Mouse (Mus musculus): ENCODE data around the gene Vmn2r82. TPM values are rescaled to one million over a fixed set of nuclear protein-coding genes. Genes with fewer than 3 reads are reported as not detected.
"Not testable (repeated sequence)": the region's sequence is repeated elsewhere in the genome, so short reads cannot be mapped to it uniquely, and the experiment has no call there.

The Vmn2r82 gene
- polyA plus RNA-seq (2012), result not detected in 2 replicates

DNA sequence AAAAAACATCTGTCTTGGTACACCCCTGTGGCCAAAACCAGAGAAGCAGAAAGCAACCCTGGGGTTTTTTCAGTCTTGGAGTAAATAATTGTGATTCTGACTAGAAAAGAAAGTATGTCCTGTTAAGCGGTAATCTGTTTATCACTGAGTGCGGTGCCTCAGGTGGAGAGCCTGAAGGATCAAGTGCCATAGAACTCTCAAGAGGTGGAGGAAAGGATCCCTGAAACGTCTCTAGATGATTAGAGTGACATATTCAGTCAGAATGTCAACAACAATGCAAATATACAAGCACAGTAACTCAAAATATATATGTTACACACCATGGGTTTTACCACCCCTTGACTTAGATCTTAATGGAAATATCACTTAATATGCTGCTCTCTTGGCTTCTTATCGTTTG is at the start of gene Vmn2r82:
Gene Vmn2r82 (plus strand): TSS at position 301 of the 400 bp plus-strand sequence.
- not testable (repeated sequence) for H3K4me3 ChIP-seq (replicated peaks); H3K36me3 ChIP-seq (ENCODE audit: control insufficient read depth); H3K4me1 ChIP-seq (ENCODE audit: control insufficient read depth); H3K9me3 ChIP-seq (ENCODE audit: control insufficient read depth, low read length); H3K27me3 ChIP-seq (ENCODE audit: control insufficient read depth)

DNA sequence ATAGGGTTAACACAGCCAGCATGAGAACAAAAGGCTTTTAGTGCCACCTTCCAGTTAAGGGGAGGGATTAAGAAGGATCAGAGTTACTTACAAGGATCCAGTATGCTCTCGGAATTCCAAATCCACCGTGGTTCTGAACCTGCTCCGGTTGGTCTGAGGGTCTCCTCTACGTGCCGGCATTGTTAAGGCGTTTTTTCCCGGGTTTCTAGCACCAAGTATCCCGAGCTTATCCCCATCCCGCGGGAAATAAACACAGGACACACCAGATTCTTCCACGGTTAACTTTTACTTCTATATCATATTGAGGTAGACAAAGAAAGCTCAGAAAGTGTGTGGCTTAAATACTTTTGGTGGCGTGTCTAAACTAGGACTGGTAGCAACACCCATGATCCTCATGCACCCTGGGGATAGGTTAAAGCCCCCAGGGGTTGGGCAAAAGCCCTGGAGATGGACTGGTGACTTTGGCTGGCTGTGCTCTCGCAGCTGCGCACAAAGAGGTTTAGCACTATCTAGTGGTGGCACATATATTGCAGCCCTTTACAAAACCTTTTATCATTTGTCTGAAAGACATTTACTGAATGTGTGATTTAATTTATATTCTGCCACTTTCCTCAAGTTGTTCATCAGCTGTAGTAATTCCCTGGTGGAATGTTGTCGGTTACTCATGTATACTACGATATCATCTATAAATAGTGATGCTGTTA is 34.1 kb upstream of the Vmn2r82 start:
- not testable (repeated sequence) for H3K4me3 ChIP-seq (replicated peaks); H3K4me1 ChIP-seq (ENCODE audit: control insufficient read depth)

GRCm38 (mm10) chr10:79322737-79323086 is 33.6 kb upstream of the Vmn2r82 start:
- H3K4me3 ChIP-seq (replicated peaks), result no peak overlapping the region
- H3K4me1 ChIP-seq (ENCODE audit: control insufficient read depth), result no peaks in the 10 kb centered on the region
- H3K27me3 ChIP-seq (ENCODE audit: control insufficient read depth), result no peaks in the 10 kb centered on the region
- no peaks in the 10 kb centered on the region for H3K9me3 ChIP-seq (ENCODE audit: control insufficient read depth, low read length)
- H3K36me3 ChIP-seq (ENCODE audit: control insufficient read depth), result no peaks in the 10 kb centered on the region
- TF ChIP-seq GATA1 (IDR thresholded peaks at IDR 0.05; ENCODE audit: low read length) (no peak), TAL1 (IDR thresholded peaks at IDR 0.05; ENCODE audit: low read length) (no peak)

More for the DNA sequence above, 34.1 kb upstream of the Vmn2r82 start:
- H3K36me3 ChIP-seq (ENCODE audit: control insufficient read depth); H3K9me3 ChIP-seq (ENCODE audit: control insufficient read depth, low read length); H3K27me3 ChIP-seq (ENCODE audit: control insufficient read depth): not testable (repeated sequence)

- not testable (repeated sequence) for H3K4me3 ChIP-seq (replicated peaks); H3K36me3 ChIP-seq (ENCODE audit: control insufficient read depth); H3K9me3 ChIP-seq (ENCODE audit: control insufficient read depth, low read length); H3K4me1 ChIP-seq (ENCODE audit: control insufficient read depth); H3K27me3 ChIP-seq (ENCODE audit: control insufficient read depth)
These were observed 43.8 kb downstream of the Vmn2r82 start for GRCm38 (mm10) chr10:79399946-79400700.

GRCm38 (mm10) chr10:79417142-79417771 is 60.9 kb downstream of the Vmn2r82 start:
- Histone ChIP-seq H3K4me1 (ENCODE audit: control insufficient read depth) (no peaks in the 10 kb centered on the region), H3K4me3 (replicated peaks) (peak overlapping the region; percentile 54), H3K36me3 (ENCODE audit: control insufficient read depth) (no peaks in the 10 kb centered on the region), H3K27me3 (ENCODE audit: control insufficient read depth) (no peaks in the 10 kb centered on the region), H3K9me3 (ENCODE audit: control insufficient read depth, low read length) (peaks cover 32% of the 10 kb centered on the region)
- no peak for TF ChIP-seq TAL1 (IDR thresholded peaks at IDR 0.05; ENCODE audit: low read length)
- TF ChIP-seq GATA1 (IDR thresholded peaks at IDR 0.05; ENCODE audit: low read length), result no peak

DNA sequence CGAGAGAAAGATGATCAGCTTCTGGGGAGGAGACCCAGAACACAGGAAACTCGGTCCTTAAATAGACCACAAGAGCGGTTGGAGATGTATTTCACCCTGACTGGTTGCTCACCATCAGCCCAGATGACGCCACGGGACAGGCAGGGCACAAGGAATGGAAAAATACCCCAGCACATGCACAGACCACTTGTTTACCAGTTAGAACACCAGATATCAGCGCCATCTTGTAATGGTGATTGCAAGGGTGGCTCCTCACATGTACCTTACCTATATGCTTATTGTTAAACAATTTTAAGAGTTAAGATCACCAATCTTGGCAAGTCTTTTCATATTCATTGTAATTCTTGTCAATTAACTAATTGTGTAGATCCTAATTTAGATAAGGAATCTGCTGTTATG is 61.5 kb downstream of the Vmn2r82 start:
- H3K36me3 ChIP-seq (ENCODE audit: control insufficient read depth); H3K4me3 ChIP-seq (replicated peaks); H3K4me1 ChIP-seq (ENCODE audit: control insufficient read depth); H3K27me3 ChIP-seq (ENCODE audit: control insufficient read depth): not testable (repeated sequence)
- H3K9me3 ChIP-seq (ENCODE audit: control insufficient read depth, low read length), result peaks cover 34% of the 10 kb centered on the region

GRCm38 (mm10) chr10:79435141-79435820 is 79.0 kb downstream of the Vmn2r82 start:
- not testable (repeated sequence) for H3K36me3 ChIP-seq (ENCODE audit: control insufficient read depth); H3K27me3 ChIP-seq (ENCODE audit: control insufficient read depth); H3K4me3 ChIP-seq (replicated peaks); H3K4me1 ChIP-seq (ENCODE audit: control insufficient read depth); H3K9me3 ChIP-seq (ENCODE audit: control insufficient read depth, low read length)

Other genes with a start within 250 kb of the Vmn2r82 start
- gene Vmn2r80, start 207.8 kb upstream of the Vmn2r82 start, polyA plus RNA-seq (2012), result not detected in 2 replicates
- gene Vmn2r81, start 108.8 kb upstream of the Vmn2r82 start, polyA plus RNA-seq (2012), result not detected in 2 replicates
- not detected in 2 replicates for gene Vmn2r83, start 112.2 kb downstream of the Vmn2r82 start, polyA plus RNA-seq (2012)
- 0.05 and 0.10 TPM in 2 replicates for gene Plpp2, start 177.3 kb downstream of the Vmn2r82 start, polyA plus RNA-seq (2012)
- gene Mier2, start 198.7 kb downstream of the Vmn2r82 start, polyA plus RNA-seq (2012), result 1.7 TPM in 2 replicates
- gene Theg, start 230.8 kb downstream of the Vmn2r82 start, polyA plus RNA-seq (2012), result not detected in 2 replicates